Mouse (Mus musculus): Measurements from ENCODE around the gene 4930402H24Rik.

DNA sequence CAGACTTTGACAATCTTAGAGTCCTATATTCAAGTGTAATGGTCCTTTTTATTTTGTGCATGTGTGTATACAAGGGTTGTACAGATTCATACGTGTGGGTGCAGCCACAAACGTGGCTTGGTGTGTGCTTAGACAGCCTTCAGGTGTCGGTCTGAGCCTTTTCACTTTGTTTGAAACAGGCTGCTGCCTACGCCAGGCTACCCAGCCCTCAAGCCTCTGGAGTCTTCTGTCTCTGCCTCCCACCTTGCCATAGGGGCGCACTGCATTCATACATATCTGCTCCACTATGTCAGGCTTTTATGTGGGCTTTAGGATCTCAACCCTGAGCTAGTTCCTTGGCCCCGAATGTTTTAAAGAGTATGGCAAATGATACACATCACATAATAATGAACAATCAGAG lies 116.6 kb downstream of the 4930402H24Rik start:
- TF ChIP-seq CTCF (IDR thresholded peaks at IDR 0.05; ENCODE audit: control insufficient read depth, insufficient read depth, insufficient replicate concordance, low read depth, low read length) (no peak), POLR2A (IDR thresholded peaks at IDR 0.05; ENCODE audit: control insufficient read depth, low read depth, low read length) (no peak)
